Mouse (Mus musculus): ENCODE measurements around the gene Nop16. TPM values are rescaled to one million over a fixed set of nuclear protein-coding genes. Genes with fewer than 3 reads are reported as not detected.

Gene Nop16
- polyA plus RNA-seq (2012; rRNA removed), result 8.2 and 10.7 TPM in 2 replicates

DNA sequence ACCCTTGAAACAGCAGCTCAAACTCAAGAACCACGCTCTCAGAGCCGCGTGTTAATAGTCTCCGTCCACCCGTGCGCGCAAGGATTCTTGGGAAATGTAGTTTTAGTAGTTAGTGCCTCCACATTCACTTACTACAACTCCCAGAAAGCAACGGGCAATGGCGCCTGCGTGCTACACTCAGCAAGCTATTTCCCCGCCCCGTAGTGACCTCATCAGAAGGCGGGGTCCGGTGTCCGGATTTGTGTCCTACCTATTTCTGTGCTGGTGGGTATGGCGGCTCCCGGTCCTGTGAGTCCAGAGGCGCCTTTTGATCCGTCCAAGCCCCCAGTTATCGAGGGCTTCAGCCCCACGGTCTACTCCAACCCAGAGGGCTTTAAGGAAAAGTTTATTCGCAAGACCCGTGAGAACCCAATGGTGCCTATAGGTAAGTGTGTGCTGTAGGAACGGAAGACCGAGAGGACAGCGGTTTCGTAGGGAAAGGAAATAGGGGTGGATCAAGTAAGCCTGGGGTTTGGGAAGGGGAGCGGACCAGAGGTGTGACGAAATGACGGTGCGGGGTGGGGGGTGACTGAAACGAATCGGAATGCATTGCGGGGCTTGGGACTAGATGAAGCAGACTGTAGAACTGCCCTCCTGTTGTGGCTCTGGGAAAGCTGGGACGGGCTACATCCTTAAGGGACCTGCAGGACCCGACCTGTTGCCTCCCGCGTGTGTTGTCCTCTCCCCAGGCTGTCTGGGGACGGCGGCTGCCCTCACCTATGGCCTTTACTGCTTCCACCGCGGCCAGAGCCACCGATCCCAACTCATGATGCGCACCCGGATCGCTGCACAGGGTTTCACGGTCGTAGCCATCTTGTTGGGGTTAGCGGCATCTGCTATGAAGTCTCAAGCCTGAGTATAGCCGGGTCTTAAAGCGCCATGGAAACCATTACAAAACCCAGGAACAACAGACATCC, at the start of gene Nop16, which contains the start of gene Higd2a:
TSS of gene Nop16 (minus strand) at position 95 of the 956 bp plus-strand sequence.
TSS of gene Higd2a (plus strand) at position 212 of the 956 bp plus-strand sequence.
- TF ChIP-seq POLR2A (IDR thresholded peaks at IDR 0.05; ENCODE audit: control insufficient read depth, low read depth, low read length), result peak; percentile 73
- TF ChIP-seq CTCF (IDR thresholded peaks at IDR 0.05; ENCODE audit: control insufficient read depth, insufficient read depth, insufficient replicate concordance, low read depth, low read length), result no peak
- Histone ChIP-seq H3K36me3 (ENCODE audit: control insufficient read depth, insufficient read depth, low read length) (no peaks in the 10 kb centered on the region), H3K4me3 (ENCODE audit: control insufficient read depth, low read depth, low read length) (peak within 1 kb of the TSS; percentile 99), H3K4me1 (ENCODE audit: control insufficient read depth, insufficient read depth, low read length) (peaks cover 3% of the 10 kb centered on the region), H3K27me3 (ENCODE audit: control insufficient read depth, insufficient read depth, low read length) (no peaks in the 10 kb centered on the region), H3K27ac (ENCODE audit: control insufficient read depth, insufficient read depth, low read depth, low read length) (peak within 1 kb of the TSS; percentile 92)

- Histone ChIP-seq H3K4me1 (ENCODE audit: control insufficient read depth, insufficient read depth, low read length) (no peaks in the 10 kb centered on the region), H3K27ac (ENCODE audit: control insufficient read depth, insufficient read depth, low read depth, low read length) (no peak overlapping the region), H3K4me3 (ENCODE audit: control insufficient read depth, low read depth, low read length) (no peak overlapping the region), H3K27me3 (ENCODE audit: control insufficient read depth, insufficient read depth, low read length) (no peaks in the 10 kb centered on the region), H3K36me3 (ENCODE audit: control insufficient read depth, insufficient read depth, low read length) (no peaks in the 10 kb centered on the region)
- TF ChIP-seq POLR2A (IDR thresholded peaks at IDR 0.05; ENCODE audit: control insufficient read depth, low read depth, low read length), result no peak
- TF ChIP-seq CTCF (IDR thresholded peaks at IDR 0.05; ENCODE audit: control insufficient read depth, insufficient read depth, insufficient replicate concordance, low read depth, low read length), result no peak
These were observed 45.1 kb upstream of the Nop16 start for GRCm38 (mm10) chr13:54635011-54635410.

- Histone ChIP-seq H3K27ac (ENCODE audit: control insufficient read depth, insufficient read depth, low read depth, low read length) (no peak overlapping the region), H3K36me3 (ENCODE audit: control insufficient read depth, insufficient read depth, low read length) (no peaks in the 10 kb centered on the region), H3K4me1 (ENCODE audit: control insufficient read depth, insufficient read depth, low read length) (no peaks in the 10 kb centered on the region), H3K4me3 (ENCODE audit: control insufficient read depth, low read depth, low read length) (no peak overlapping the region), H3K27me3 (ENCODE audit: control insufficient read depth, insufficient read depth, low read length) (no peaks in the 10 kb centered on the region)
- TF ChIP-seq POLR2A (IDR thresholded peaks at IDR 0.05; ENCODE audit: control insufficient read depth, low read depth, low read length), result no peak
- TF ChIP-seq CTCF (IDR thresholded peaks at IDR 0.05; ENCODE audit: control insufficient read depth, insufficient read depth, insufficient replicate concordance, low read depth, low read length), result no peak
These were observed 42.9 kb upstream of the Nop16 start for GRCm38 (mm10) chr13:54632731-54633277.

- TF ChIP-seq CTCF (IDR thresholded peaks at IDR 0.05; ENCODE audit: control insufficient read depth, insufficient read depth, insufficient replicate concordance, low read depth, low read length), result no peak
- no peak for TF ChIP-seq POLR2A (IDR thresholded peaks at IDR 0.05; ENCODE audit: control insufficient read depth, low read depth, low read length)
- Histone ChIP-seq H3K27ac (ENCODE audit: control insufficient read depth, insufficient read depth, low read depth, low read length) (no peak overlapping the region), H3K36me3 (ENCODE audit: control insufficient read depth, insufficient read depth, low read length) (no peaks in the 10 kb centered on the region; the same call in 1 of the 2 replicates), H3K4me1 (ENCODE audit: control insufficient read depth, insufficient read depth, low read length) (no peaks in the 10 kb centered on the region), H3K4me3 (ENCODE audit: control insufficient read depth, low read depth, low read length) (no peak overlapping the region), H3K27me3 (ENCODE audit: control insufficient read depth, insufficient read depth, low read length) (no peaks in the 10 kb centered on the region)
These were observed 39.2 kb upstream of the Nop16 start for GRCm38 (mm10) chr13:54629128-54629527.

GRCm38 (mm10) chr13:54621960-54622521, 32.2 kb upstream of the Nop16 start:
- peaks cover 7% of the 10 kb centered on the region; the same call in 1 of the 2 replicates for H3K4me1 ChIP-seq (ENCODE audit: control insufficient read depth, insufficient read depth, low read length)
- TF ChIP-seq CTCF (IDR thresholded peaks at IDR 0.05; ENCODE audit: control insufficient read depth, insufficient read depth, insufficient replicate concordance, low read depth, low read length) (no peak), POLR2A (IDR thresholded peaks at IDR 0.05; ENCODE audit: control insufficient read depth, low read depth, low read length) (no peak)
- H3K27ac ChIP-seq (ENCODE audit: control insufficient read depth, insufficient read depth, low read depth, low read length), result peak overlapping the region; percentile 88
- H3K36me3 ChIP-seq (ENCODE audit: control insufficient read depth, insufficient read depth, low read length), result no peaks in the 10 kb centered on the region; the same call in 1 of the 2 replicates
- H3K4me3 ChIP-seq (ENCODE audit: control insufficient read depth, low read depth, low read length), result peak overlapping the region; percentile 88
- H3K27me3 ChIP-seq (ENCODE audit: control insufficient read depth, insufficient read depth, low read length), result no peaks in the 10 kb centered on the region

DNA sequence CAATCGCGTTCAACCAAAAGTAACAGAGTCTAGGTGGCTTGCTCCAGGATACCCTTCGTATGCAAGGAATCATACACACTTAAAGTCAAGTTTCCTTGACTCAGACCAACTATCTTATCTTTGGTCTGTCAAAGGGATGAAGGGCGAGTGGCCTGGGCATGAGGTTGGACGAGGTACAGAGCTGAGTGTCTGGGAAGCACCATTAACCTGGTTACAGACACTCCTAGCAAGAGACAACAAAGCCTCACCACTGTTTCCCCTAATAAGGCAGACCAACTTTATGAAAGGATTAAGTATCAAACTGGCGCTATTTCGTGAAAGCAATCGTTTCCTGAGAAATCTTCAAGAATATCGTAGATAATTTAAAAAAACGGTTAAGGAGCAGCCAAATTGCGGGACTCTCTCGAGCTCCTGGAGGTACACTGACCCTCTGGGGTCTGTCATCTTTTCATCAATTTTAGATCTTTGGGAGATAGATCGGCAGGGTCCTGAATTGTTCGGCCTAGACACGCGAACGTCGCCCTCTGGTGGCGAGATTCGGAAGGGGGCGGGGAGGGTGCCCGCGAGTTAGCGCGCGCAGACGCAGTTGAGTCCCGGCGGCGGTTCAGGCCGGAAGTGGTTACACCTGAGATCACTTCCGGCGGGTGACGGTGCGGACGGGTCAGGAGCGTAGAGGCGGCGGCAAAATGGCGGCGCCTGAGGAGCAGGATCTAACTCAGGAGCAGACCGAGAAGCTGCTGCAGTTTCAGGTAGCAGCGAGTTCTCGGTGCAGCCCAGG, 31.5 kb upstream of the Nop16 start, which contains the start of gene Faf2:
TSS of gene Faf2 (plus strand) at position 630 of the 778 bp plus-strand sequence.
- TF ChIP-seq CTCF (IDR thresholded peaks at IDR 0.05; ENCODE audit: control insufficient read depth, insufficient read depth, insufficient replicate concordance, low read depth, low read length) (peak; percentile 93; the same call in 1 of the 2 replicates), POLR2A (IDR thresholded peaks at IDR 0.05; ENCODE audit: control insufficient read depth, low read depth, low read length) (peak; percentile 98)
- Histone ChIP-seq H3K27ac (ENCODE audit: control insufficient read depth, insufficient read depth, low read depth, low read length) (peak within 1 kb of the TSS; percentile 88), H3K27me3 (ENCODE audit: control insufficient read depth, insufficient read depth, low read length) (no peaks in the 10 kb centered on the region), H3K4me1 (ENCODE audit: control insufficient read depth, insufficient read depth, low read length) (peaks cover 7% of the 10 kb centered on the region; the same call in 1 of the 2 replicates), H3K4me3 (ENCODE audit: control insufficient read depth, low read depth, low read length) (peak within 1 kb of the TSS; percentile 88), H3K36me3 (ENCODE audit: control insufficient read depth, insufficient read depth, low read length) (no peaks in the 10 kb centered on the region)

Data from testis, adult 2 months (tissue).